Mouse (Mus musculus) testis, adult 2 months (tissue): ENCODE measurements around the gene Nxph1.

ENCODE experiments used
- CTCF ChIP-seq: fragments of 200-500 bp; IDR thresholded peaks from 2 replicates; pipeline ENCODE4 v1.5.1; 2012; ENCODE audit warnings: low read depth, mild to moderate bottlenecking, inconsistent platforms, low read length, moderate library complexity; ENCODE audit not compliant: control insufficient read depth, insufficient read depth, insufficient replicate concordance
- POLR2A ChIP-seq: fragments of 200-500 bp; IDR thresholded peaks from 2 replicates; pipeline ENCODE4 v1.6.1; 2012; ENCODE audit warnings: low read depth, mild to moderate bottlenecking, inconsistent platforms, low read length, moderate library complexity; ENCODE audit not compliant: control insufficient read depth

GRCm38 (mm10) chr6:9061261-9062105 is 113.3 kb downstream of the Nxph1 start:
- TF ChIP-seq CTCF (no peak), POLR2A (no peak)
